Mouse (Mus musculus) kidney, embryonic 14.5 days (tissue): ENCODE measurements around the gene 5730522E02Rik. TPM values are rescaled to one million over a fixed set of nuclear protein-coding genes. Genes with fewer than 3 reads are reported as not detected.

Experiments
- ATAC-seq: fragments of 200-750 bp; cut with Nextera tagmentation; 2 replicates; pipeline ENCODE4 v1.8.0; 2017; ENCODE audit warnings: moderate number of reproducible peaks, mild to moderate bottlenecking, moderate TSS enrichment, moderate library complexity; ENCODE audit not compliant: low FRiP score, low TSS enrichment
- H3K27ac ChIP-seq: fragments of 300-500 bp; sonication (generic); 2 replicates; pipeline ENCODE4 v1.5.1; 2014; ENCODE audit warnings: low read depth, mild to moderate bottlenecking, low read length, moderate library complexity, mixed read lengths
- H3K27me3 ChIP-seq: fragments of 300-500 bp; sonication (generic); 2 replicates; pipeline ENCODE4 v1.6.1; 2014; ENCODE audit warnings: mild to moderate bottlenecking, low read length; ENCODE audit not compliant: control insufficient read depth, insufficient read depth
- H3K36me3 ChIP-seq: fragments of 300-500 bp; sonication (generic); 2 replicates; pipeline ENCODE4 v1.6.1; 2014; ENCODE audit warnings: low read length, mixed read lengths; ENCODE audit not compliant: control insufficient read depth, insufficient read depth
- H3K4me1 ChIP-seq: fragments of 300-500 bp; sonication (generic); 2 replicates; pipeline ENCODE4 v1.6.1; 2014; ENCODE audit warnings: low read length, mixed read lengths; ENCODE audit not compliant: control insufficient read depth, insufficient read depth
- H3K4me2 ChIP-seq: fragments of 300-500 bp; sonication (generic); replicated peaks from 2 replicates; pipeline ENCODE4 v1.6.1; 2014; ENCODE audit warnings: low read depth, mild to moderate bottlenecking, low read length
- H3K4me3 ChIP-seq: fragments of 300-500 bp; sonication (generic); 2 replicates; pipeline ENCODE4 v1.5.1; 2014; ENCODE audit warnings: mild to moderate bottlenecking, low read length
- H3K9ac ChIP-seq: fragments of 300-500 bp; sonication (generic); 2 replicates; pipeline ENCODE4 v1.6.1; 2014; ENCODE audit warnings: low read depth, mild to moderate bottlenecking, low read length, moderate library complexity
- H3K9me3 ChIP-seq: fragments of 300-500 bp; sonication (generic); 2 replicates; pipeline ENCODE4 v1.6.1; 2016; ENCODE audit warnings: low read length; ENCODE audit not compliant: control insufficient read depth
- WGBS: fragments of 180-500 bp; shearing (Covaris S2); extraction: QIAGEN DNeasy Blood & Tissue Kit; methylation state at CpG from one replicate; pipeline ENCODE4 v1.1.7; 2014; 5-methylcytosine and 5-hydroxymethylcytosine counted together
- polyA plus RNA-seq: library from polyadenylated mRNA; unstranded; fragments of >200 nt; fragmentation: Nextera tagmentation; extraction: Ambion mirVana; gene quantifications from 2 replicates; pipeline ENCODE4 v1.2.1, GENCODE M21; 2014

5730522E02Rik gene
- polyA plus RNA-seq, 1 experiment from 2014 or later: 3.1 TPM

DNA sequence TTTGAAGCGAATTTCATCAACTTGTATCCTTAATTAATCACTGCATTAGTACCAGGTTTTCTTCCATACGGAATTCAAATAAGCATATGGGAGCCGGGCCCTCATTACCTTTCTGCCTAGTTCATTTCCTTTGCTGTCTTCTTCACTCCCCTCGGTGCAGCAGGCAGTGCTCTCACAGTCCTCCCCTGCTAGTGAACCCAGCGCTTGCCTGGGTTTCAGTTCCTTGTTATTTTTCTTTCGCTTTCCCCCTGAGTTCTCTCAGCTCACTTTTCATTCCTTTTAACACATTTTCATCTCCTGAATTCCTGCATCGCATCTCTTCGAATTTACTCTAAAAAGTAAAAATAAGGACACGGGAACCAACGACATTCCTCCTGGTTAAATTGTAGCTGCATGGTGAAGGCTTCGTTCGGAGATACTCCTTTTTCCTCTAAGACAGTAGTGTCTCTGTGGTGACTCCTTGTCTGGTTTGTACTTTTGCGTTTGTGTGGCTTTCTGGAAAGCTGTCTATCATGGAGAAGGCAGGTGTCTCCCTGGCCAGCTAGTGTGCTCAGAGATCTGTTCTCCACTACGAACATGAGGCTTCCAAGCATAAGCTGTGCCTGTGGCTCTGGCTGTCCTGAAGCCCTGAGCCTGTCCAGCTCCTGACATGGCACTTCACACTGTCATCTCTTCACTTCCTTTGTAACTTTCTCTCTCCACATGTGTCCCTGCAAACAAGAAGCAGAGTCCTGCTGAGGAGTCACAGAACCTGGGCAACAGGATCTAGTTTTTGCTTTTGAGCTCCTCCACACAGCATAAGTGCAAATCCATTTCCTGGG, 361.5 kb downstream of the 5730522E02Rik start:
- Histone ChIP-seq H3K9ac (no peak overlapping the region), H3K4me1 (no peaks in the 10 kb centered on the region), H3K4me2 (no peak overlapping the region), H3K4me3 (no peak overlapping the region), H3K36me3 (no peaks in the 10 kb centered on the region), H3K27me3 (no peaks in the 10 kb centered on the region), H3K27ac (no peak overlapping the region), H3K9me3 (no peaks in the 10 kb centered on the region)
- WGBS: 68% methylated on average over 14 of the region's 14 CpGs
- no peak for ATAC-seq

DNA sequence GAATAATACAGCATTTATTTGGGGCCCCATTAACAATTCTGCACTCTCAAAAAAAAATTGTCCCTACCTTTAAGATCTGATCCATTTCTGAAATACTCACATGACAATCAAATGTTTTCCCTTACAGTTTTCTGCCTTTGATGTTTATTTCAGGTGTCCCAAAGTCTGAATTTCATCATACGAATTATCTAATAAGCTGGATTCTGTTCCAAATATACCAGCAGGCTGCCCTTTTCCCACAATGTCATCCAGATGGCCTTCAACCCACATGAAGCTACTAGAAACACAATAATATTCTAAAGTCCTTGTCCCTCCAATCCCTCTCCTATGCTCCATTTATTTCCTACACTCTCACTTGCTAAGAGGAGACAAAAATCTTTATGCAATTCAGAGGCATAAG, 372.1 kb downstream of the 5730522E02Rik start:
- 83% methylated on average over 1 of the region's 1 CpGs for WGBS
- no peaks in the 10 kb centered on the region for H3K27me3 ChIP-seq
- no peak for ATAC-seq

DNA sequence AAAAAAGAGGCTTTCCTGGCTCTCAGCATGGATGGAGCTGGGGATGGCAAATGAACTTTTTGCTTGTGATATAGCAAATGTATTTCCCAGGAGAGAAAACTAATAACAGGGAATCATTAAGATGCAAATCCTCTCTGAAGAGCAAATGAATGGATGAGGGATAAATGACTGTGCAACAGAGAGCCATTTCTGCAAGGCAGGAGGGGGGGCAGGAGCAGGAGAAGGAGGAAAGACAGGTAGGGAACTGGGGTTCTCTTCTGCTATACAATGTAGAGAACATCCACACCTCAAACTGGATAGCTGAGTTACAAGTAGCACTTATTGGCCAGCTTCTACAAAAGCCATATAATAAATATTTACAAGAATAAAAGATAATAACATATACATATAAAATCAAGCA, 390.8 kb downstream of the 5730522E02Rik start:
- Histone ChIP-seq H3K9me3 (peaks cover 4% of the 10 kb centered on the region; the same call in 1 of the 2 replicates), H3K9ac (no peak overlapping the region), H3K27me3 (no peaks in the 10 kb centered on the region), H3K27ac (no peak overlapping the region), H3K4me1 (no peaks in the 10 kb centered on the region), H3K4me2 (no peak overlapping the region), H3K36me3 (no peaks in the 10 kb centered on the region), H3K4me3 (no peak overlapping the region)
- no peak for ATAC-seq

More for the DNA sequence above, 372.1 kb downstream of the 5730522E02Rik start:
- Histone ChIP-seq H3K9me3 (no peaks in the 10 kb centered on the region), H3K9ac (no peak overlapping the region), H3K4me2 (no peak overlapping the region), H3K36me3 (no peaks in the 10 kb centered on the region), H3K27ac (no peak overlapping the region), H3K4me1 (no peaks in the 10 kb centered on the region), H3K4me3 (no peak overlapping the region)

DNA sequence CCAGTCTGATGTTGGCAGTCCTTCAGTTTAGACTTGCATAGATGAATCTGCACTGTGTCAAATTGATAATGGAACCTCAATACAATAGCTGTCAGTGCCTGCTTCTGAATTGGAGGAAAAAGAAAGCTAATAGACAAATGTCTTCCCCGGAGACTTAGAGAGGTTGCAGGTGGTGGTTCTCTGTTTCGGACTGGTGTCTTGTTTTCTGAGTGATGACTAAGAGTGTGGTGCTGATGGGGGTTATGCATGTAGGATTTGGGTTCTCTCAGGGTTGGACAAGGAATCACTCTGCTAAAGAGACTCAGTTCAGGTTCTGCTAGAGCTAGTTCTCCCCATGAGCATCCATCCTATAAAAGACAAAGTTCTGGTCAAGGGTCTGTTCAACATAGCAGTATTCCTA, 397.1 kb downstream of the 5730522E02Rik start:
- H3K27ac ChIP-seq: no peak overlapping the region
- WGBS: 86% methylated on average over 2 of the region's 2 CpGs
- H3K4me2 ChIP-seq: no peak overlapping the region
- no peak overlapping the region for H3K9ac ChIP-seq
- H3K27me3 ChIP-seq: no peaks in the 10 kb centered on the region
- H3K4me3 ChIP-seq: no peak overlapping the region
- ATAC-seq: no peak
- no peaks in the 10 kb centered on the region for H3K36me3 ChIP-seq
- H3K9me3 ChIP-seq: no peaks in the 10 kb centered on the region
- no peaks in the 10 kb centered on the region for H3K4me1 ChIP-seq

DNA sequence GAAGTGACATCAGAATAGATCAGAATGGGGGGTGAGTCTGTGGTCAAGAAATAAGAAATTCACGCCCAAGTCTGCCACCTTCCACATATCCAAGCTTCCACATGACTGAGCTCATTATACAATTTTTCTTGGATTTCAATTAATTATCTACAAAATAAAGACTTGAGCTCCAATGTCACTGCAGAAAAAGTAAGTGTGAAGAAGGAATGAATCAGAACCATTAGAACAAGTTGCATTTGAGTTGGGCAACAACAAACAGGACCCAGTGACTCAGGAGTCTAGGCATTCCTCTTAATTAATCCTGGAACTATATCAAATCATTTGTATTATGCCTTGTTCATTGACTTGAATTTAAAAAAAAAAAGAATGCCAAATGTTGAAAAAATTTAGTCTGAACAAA, 422.9 kb downstream of the 5730522E02Rik start:
- no peak overlapping the region for H3K27ac ChIP-seq

DNA sequence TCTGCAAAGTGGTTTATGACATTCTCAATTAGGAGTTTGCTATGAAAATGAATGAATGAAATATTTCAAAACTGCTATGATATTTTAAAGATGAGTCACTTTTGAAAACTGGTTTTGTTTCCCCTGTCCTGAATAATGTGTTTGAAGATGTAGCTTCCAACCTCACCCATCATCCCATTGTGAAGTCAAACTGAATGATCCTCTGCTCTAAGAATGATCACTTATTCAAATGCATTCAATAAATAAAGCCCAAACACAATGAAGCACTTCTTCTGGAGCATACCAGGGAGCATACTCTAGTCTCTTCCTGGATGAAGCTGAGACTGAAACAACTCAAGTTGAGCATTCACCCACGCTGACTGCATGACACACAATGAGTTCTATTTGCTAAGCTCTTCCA, 438.3 kb downstream of the 5730522E02Rik start:
- Histone ChIP-seq H3K4me2 (no peak overlapping the region), H3K9me3 (no peaks in the 10 kb centered on the region), H3K27ac (no peak overlapping the region), H3K4me1 (no peaks in the 10 kb centered on the region), H3K27me3 (no peaks in the 10 kb centered on the region), H3K36me3 (no peaks in the 10 kb centered on the region), H3K9ac (no peak overlapping the region), H3K4me3 (no peak overlapping the region)
- ATAC-seq: no peak
- WGBS: 87% methylated on average over 1 of the region's 1 CpGs

More for the DNA sequence above, 422.9 kb downstream of the 5730522E02Rik start:
- H3K9ac ChIP-seq: no peak overlapping the region
- WGBS: 89% methylated on average over 1 of the region's 1 CpGs
- no peak overlapping the region for H3K4me3 ChIP-seq
- no peaks in the 10 kb centered on the region for H3K4me1 ChIP-seq
- no peak overlapping the region for H3K4me2 ChIP-seq
- H3K36me3 ChIP-seq: no peaks in the 10 kb centered on the region
- ATAC-seq: no peak
- no peaks in the 10 kb centered on the region for H3K27me3 ChIP-seq
- no peaks in the 10 kb centered on the region for H3K9me3 ChIP-seq

DNA sequence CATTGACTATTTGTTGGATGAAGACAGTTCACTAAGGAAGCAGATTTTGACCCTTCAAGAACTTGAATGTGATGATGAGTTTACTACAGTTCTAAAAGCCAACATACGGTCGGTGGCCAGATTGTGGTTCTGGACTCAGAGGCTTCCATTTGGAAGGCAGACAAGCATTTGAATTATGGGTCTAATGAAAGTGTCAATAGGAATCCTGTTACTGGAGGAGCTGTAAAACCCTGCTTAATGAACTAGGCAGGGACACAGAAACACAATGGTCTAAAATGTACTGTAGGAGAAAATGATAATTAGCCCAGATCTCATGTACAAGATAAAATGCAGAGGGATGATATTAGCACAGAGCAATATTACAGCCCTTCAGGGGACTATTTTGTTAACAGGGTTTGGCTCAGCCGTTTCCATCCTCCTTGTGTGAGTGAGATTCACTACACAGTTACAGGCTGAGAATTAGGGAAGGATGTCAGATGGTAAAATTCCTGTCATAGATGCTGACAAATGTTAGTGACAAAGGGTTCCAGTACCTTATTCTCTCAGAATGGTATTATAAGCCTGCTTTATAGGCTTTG, 439.5 kb downstream of the 5730522E02Rik start:
- Histone ChIP-seq H3K27me3 (no peaks in the 10 kb centered on the region), H3K36me3 (no peaks in the 10 kb centered on the region), H3K4me2 (no peak overlapping the region), H3K9ac (no peak overlapping the region), H3K4me3 (no peak overlapping the region), H3K4me1 (no peaks in the 10 kb centered on the region), H3K27ac (no peak overlapping the region), H3K9me3 (no peaks in the 10 kb centered on the region)
- ATAC-seq: no peak
- WGBS: 46% methylated on average over 3 of the region's 3 CpGs

DNA sequence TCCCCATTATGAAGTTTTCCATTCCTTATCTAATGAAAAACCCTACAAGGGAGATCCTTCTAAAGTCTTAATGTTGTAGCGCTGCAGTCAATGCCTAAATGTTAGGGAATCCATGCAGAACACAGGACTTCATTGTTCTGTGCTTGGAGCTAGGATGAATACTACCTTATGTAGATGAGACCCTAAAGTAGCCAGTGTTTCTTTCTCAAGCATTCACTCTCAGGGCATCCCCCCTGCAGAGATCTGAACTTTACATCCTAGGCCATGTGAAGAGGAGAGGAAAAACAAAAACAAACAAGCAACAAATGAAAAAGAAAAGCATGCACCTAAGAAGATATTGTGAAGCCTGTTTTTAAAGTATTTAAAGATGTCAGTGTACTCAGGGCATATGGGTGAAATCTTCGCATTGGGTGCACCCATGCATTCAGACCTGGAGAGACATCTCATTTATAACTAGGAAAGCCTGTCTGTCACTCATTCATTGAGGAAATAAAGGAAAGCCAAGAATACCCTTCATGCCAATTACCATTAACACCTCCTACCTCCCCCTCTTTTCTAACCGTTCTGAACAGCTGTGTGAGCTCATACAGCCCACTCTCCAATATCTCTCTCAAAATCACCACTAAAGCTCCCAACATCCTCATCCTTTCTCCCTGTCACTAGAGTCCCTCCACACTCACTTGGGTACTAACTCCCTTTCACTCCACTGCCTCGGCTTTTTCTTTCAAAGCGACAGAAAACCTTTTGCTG, 442.8 kb downstream of the 5730522E02Rik start:
- Histone ChIP-seq H3K36me3 (no peaks in the 10 kb centered on the region), H3K9ac (no peak overlapping the region), H3K27ac (no peak overlapping the region), H3K4me1 (no peaks in the 10 kb centered on the region), H3K4me2 (no peak overlapping the region), H3K9me3 (no peaks in the 10 kb centered on the region), H3K27me3 (no peaks in the 10 kb centered on the region), H3K4me3 (no peak overlapping the region)
- ATAC-seq: no peak
- WGBS: 48% methylated on average over 5 of the region's 5 CpGs
